Mouse (Mus musculus): Measurements from ENCODE around the gene Aldh8a1.
A peak's percentile ranks its signal among the peaks of the same experiment; 100 is the strongest.
"Not testable (repeated sequence)": the region's sequence is repeated elsewhere in the genome, so short reads cannot be mapped to it uniquely, and the experiment has no call there.

Gene Aldh8a1

DNA sequence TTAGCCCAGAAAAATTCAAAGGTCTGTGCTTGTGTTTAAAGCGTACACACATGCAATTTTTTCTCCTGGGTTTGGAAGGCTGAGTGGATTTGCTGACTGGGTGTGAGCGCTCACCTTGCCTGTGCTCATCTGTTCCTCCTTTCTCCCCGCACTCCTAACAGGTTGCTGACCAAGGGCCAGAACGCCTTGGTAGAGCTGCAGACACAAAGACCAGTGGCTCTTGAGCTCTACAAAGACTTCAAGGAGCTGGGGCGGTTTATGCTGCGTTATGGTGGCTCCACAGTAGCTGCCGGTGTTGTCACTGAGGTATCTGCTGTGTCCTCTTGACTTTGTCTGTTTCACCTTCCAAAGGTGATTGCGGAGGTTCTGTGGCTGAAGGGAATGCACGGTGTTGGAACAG lies 9.6 kb upstream of the Aldh8a1 start:
- no peak for DNase-seq (ENCODE audit: low spot score)

GRCm38 (mm10) chr10:21369586-21369985 lies 7.5 kb upstream of the Aldh8a1 start:
- DNase-seq (ENCODE audit: low spot score): no peak

DNA sequence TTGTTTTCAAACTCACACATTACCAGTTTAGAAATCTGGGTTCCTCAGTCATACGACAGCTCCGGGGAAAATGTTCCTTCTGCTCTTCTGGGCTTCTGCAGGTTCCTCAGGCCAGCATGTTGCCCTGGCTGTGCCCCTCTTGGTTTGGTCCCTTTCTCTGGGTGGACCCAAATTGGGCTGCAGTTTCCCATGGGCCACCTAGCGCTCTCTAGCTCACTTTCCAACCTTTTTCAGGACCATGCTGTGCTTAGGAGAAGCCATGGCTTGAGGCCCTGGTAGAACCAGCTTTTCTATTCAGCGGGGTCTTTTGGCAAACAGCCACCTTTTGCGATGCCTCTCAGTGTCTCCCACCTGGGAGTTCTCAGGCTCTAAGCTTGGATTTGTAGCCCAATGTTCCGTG lies 4.8 kb upstream of the Aldh8a1 start:
- no peak for DNase-seq (ENCODE audit: low spot score)

DNA sequence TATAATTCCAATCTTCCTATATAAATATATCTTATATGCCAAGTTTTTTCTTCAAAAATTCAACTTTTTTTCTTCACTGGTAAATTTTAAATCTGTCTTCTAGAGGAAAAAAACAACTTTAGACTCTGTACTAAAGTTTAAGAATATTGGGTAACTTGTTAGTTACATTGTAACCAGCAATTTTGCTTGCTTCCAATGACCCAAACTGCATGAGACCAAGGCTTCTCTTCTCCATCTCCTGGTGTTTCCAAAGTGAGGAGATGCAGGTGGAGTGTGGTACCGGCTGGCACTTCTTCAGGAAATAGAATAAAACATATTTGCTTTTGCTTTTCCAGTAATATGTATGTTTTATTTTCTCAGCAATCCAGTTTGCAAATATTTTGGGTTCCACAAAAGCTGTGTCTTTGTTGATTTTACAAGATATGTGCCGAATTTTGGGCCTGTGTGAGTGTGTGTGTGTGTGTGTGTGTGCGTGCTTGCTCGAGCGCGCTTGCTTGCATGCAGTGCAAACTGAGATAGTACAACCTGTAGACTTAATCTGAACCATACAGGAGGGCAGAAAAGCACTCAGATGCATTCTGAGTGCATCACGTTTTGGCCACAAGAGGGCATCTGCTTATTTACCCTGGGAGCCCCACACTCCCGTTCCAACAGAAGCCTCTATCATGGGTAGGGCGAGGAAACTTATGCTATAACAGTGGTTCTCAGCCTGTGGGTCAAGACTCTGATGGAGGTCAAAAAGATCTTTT lies 1.3 kb downstream of the Aldh8a1 start:
- no peak for DNase-seq (ENCODE audit: low spot score)

GRCm38 (mm10) chr10:21382914-21383313 lies 5.8 kb downstream of the Aldh8a1 start:
- peak; percentile 11 for DNase-seq (ENCODE audit: low spot score)

- DNase-seq (ENCODE audit: low spot score): no peak
Observed at GRCm38 (mm10) chr10:21385111-21385663, 8.1 kb downstream of the Aldh8a1 start.

DNA sequence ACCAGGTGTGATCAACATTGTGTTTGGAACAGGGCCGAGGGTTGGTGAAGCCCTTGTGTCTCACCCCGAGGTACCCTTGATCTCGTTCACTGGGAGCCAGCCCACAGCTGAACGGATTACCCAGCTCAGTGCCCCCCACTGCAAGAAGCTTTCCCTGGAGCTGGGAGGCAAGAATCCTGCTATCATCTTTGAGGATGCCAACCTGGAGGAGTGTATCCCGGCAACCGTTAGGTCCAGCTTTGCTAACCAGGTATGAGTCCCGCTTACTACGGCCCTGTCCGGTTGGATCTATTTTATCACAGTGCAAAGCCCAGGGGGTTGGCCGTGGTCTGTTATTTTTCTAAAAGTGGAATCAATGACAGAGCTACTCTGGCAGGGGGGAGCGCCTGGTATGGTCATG lies 12.0 kb downstream of the Aldh8a1 start:
- no peak for DNase-seq (ENCODE audit: low spot score)

GRCm38 (mm10) chr10:21390440-21390839 lies 13.3 kb downstream of the Aldh8a1 start:
- no peak for DNase-seq (ENCODE audit: low spot score)

DNA sequence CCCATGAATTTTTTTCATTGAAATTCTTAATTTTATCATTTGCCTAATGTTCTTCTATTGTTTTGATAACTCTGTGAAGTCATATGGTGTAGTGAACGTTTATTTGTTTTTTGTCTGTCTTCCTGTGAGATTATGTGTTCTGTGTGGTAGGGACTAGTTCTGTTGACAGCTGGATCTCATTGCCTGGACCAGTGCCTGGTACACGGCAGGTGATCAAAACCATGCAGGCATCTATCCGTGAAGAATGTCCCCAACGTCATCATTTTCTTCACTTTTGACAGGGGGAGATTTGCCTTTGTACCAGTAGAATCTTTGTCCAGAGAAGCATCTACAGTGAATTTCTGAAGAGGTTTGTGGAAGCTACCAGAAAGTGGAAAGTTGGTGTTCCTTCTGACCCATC lies 14.2 kb downstream of the Aldh8a1 start:
- no peak for DNase-seq (ENCODE audit: low spot score)

DNA sequence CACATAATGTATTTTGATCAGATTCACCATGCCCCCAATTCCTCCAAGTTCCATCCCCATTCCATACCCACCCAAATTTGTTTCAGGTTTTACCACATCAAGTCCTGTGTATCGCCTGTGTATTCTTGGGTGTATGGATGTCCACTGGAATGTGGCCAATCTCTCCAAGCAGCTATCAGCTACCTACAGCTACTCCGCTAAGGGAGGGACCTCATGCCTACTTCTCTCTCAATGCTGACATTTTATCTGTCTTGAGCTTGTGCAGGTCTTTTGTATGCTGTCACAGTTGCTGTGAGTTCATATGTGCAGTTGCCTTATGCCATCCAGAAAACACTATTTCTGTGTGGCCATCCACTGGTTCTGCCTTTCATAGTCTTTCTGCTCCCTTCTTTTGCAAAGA lies 16.3 kb downstream of the Aldh8a1 start:
- no peak for DNase-seq (ENCODE audit: low spot score)

DNA sequence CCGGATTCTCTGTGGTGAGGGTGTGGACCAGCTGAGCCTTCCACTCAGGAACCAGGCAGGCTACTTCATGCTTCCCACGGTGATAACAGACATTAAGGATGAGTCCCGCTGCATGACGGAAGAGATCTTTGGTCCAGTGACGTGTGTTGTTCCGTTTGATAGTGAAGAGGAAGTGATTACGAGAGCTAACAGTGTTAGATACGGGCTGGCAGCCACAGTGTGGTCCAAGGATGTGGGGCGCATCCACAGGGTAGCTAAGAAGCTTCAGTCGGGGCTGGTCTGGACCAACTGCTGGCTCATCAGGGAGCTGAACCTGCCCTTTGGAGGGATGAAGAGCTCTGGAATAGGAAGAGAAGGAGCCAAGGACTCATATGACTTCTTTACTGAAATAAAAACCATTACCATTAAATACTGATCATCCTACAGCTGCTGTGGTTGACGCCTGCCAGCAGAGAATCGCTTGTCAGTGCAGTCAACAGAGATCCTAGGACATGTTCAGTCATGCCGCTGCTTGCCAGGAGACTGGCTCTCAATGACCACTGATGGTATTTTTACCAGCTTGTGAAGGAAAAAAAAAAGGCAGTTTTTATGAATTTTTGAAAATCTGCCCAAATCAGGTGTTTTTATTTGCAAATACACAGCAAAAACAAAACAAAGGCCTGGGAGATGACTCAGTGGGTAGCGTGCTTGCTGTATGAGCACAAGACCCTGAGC lies 18.5 kb downstream of the Aldh8a1 start:
- DNase-seq (ENCODE audit: low spot score): no peak

GRCm38 (mm10) chr10:21398873-21399425 lies 21.9 kb downstream of the Aldh8a1 start:
- not testable (repeated sequence) for DNase-seq (ENCODE audit: low spot score)

- no peak for DNase-seq (ENCODE audit: low spot score)
Observed at GRCm38 (mm10) chr10:21399622-21400021, 22.5 kb downstream of the Aldh8a1 start.

- DNase-seq (ENCODE audit: low spot score): no peak
Observed at GRCm38 (mm10) chr10:21400031-21400430, 22.9 kb downstream of the Aldh8a1 start.

GRCm38 (mm10) chr10:21400453-21400852 lies 23.4 kb downstream of the Aldh8a1 start:
- DNase-seq (ENCODE audit: low spot score): no peak

DNA sequence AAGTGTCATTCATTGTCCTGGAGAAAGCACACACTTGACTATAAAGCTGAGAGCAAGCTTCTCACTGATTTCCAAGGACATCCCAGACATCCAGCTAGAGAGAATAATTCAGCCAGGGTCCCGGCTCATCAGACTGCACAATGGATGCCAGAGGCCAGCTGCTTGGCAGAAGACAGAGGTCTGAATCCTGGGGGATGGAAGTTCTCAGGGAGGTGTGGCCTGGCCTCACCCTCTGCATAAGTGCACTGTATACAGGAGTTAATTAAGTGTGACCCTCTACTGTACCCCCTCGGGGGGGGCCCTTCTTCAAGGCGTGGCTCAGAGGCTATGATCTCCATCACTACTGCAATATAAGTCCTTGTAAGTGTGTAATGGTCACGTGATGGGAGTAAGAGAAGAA lies 24.2 kb downstream of the Aldh8a1 start:
- DNase-seq (ENCODE audit: low spot score): no peak

- no peak for DNase-seq (ENCODE audit: low spot score)
Observed at GRCm38 (mm10) chr10:21404822-21405221, 27.7 kb downstream of the Aldh8a1 start.

- no peak for DNase-seq (ENCODE audit: low spot score)
Observed at GRCm38 (mm10) chr10:21405707-21406534, 28.8 kb downstream of the Aldh8a1 start.

DNA sequence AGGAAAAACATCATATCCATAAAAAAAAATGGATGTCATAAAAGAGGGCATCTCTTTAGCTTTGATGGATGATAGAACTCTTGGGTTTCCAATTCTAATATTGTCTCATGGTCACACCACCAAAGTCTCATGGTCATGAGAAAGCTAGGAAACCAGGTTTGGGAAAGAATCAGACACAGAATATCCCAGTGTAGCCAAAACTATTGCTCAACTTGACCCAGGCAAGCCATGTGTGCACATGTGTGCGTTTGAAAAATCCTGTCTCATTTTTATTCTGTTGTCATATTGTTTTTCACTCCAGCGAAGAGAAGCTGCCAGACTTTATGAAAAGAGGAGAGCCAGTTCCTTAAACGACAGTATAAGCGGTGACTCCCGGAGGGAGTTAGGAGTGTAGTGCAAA lies 33.6 kb downstream of the Aldh8a1 start:
- no peak for DNase-seq (ENCODE audit: low spot score)

DNA sequence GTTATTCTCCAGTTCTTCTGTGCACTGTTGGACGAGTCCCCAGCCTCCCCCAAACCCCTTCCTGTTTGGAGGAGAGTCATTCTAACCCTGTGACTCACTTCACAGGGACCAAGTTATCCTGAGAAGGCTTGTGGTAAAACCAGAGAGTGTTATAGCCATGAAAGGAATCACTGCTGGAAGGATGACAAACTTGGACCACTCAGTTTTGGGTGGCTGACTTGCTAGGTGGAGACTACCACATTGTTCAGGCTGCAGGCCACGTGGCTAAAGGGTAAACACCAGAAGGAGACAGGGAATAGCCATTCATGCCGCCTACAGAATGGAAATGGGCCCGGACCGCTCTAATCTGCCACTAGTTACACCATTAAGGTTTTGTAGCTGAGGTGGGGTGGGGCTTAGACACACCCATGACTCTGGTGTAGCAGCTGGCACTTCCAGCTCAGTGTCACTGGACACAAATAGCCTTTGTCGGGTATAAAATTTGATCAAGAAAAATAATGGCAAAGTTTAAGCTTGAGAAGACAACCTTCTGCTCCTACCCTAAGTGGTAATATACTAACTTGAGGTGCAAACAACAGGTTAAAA lies 34.6 kb downstream of the Aldh8a1 start:
- DNase-seq (ENCODE audit: low spot score): no peak

- no peak for DNase-seq (ENCODE audit: low spot score)
Observed at GRCm38 (mm10) chr10:21415031-21415430, 37.9 kb downstream of the Aldh8a1 start.

DNA sequence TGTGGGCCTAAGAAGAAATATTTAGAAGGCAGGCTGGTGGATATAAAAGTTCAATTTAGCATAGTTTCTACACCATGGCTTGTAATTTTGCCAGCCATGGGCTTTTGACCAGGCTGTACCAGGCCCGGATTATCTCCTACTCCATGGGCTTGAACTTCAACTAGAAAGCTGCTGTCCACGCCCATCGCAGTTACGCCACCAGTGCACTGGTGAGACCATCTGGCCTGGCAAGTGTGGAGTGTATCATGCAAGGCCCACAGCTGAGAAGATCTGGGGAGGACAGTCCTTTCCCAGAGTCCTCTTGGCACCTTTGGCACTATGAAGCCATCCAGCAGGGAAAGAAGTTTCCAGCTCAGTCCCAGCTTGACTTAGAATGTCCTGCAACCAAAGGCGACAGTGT lies 39.1 kb downstream of the Aldh8a1 start:
- DNase-seq (ENCODE audit: low spot score): no peak

All from ovary, postnatal 14 days (tissue).